Mouse (Mus musculus): Measurements from ENCODE around the gene Il4.

Il4 gene

DNA sequence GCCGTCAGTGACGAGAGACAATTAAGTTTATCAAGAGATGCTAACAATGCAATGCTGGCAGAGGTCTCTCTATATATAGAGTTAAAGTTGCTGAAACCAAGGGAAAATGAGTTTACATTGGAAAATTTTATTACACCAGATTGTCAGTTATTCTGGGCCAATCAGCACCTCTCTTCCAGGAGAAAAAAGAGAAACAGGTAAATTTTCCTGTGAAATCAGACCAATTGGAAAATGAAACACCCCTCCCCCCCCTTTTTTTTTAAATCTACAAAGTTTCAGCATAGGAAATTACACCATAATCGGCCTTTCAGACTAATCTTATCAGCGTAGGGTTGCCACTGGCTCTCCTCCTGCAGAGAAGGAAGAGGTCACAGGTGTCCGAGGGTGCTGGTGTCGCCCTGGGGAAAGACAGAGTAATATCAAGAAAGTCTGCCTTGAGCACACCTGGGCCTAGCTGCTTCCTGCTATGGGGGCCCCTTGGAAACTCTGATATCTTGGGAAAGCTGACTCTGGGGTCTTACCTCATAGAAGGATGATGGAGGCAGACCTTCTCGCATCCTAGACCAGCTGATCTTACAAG, at the start of gene Il4:
Gene Il4 (minus strand): TSS at position 51 of the 580 bp plus-strand sequence.
- DNase-seq (ENCODE audit: low read depth, low spot score), result no peak

DNA sequence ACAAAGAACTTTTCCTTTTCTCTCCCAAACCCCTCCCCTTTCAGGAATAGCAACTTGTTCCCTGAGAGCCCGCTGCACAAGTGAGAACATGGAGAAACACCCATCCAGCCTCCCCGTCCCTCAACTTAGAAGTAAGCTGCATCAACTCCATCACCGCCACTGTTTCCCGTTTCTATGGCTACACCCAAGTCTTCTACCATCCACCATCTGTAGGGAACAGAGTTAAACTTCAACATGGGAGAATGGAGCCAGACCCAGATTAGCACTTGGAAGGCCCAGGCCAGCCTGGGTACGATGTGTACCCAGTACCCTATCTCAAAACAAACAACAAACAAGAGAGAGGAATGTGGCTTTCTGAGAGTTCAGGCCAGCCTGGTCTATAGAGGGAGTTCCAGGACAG, 45.6 kb upstream of the Il4 start:
- no peak for DNase-seq (ENCODE audit: low read depth, low spot score)

DNA sequence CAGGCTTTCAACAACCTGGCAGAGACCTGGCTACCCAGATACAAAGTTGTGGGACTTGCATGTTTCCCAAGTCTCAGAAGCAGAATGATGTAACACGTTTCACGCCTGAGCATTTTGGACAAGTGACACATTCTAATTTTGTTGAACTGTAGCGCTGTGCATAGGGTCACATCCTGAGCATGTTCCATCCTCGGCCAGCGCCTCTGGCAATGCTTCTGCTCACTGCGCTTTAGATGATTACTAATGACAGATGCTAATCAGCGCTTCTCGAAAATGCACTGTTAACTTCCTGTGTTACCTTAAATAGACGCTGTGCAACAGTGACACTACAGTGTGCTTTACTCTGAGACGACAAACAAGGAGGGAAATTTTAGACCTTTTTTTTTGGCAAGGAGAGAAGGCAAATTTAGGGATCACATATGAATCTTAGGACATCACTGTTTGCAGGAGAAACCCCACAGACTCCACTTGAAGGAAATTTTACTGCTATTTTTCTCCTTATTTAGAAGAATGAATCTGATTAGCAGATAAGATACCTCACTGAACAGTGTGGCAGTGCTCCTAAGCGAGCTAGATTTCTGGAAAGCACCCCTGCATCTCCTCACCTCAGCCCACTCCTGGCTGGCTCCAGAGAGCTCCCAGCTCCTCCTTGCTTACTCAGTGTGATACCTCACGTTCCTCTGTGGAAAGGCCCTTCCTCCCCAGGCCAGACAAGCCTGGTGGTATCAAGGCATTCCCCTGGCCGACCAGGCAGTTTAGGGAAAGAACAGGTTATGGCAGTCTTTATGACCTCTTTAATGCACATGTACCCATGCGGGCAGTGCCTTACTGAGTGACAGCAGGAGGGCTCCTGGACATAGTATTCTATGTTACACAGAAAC, 44.6 kb upstream of the Il4 start:
- DNase-seq (ENCODE audit: low read depth, low spot score), result no peak

DNA sequence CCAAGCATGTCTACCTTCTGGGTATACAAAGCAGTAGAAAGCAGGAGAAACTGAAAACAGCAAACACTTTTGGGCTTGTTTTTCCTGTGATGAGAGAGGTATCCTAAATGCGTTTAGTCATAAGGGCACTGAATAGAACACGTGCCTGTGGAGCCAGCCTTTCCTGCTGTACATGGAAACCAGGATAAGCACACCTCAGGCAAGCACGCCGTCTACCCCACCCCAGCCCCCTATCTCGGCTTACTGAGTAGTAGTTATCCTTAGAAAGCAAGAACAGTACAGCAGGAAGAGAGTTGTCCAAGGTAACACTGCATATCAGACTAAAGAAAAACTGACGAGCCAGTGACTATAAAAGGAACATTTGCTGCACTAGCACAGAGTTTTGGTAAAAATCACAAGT, 39.4 kb upstream of the Il4 start:
- DNase-seq (ENCODE audit: low read depth, low spot score), result no peak

DNA sequence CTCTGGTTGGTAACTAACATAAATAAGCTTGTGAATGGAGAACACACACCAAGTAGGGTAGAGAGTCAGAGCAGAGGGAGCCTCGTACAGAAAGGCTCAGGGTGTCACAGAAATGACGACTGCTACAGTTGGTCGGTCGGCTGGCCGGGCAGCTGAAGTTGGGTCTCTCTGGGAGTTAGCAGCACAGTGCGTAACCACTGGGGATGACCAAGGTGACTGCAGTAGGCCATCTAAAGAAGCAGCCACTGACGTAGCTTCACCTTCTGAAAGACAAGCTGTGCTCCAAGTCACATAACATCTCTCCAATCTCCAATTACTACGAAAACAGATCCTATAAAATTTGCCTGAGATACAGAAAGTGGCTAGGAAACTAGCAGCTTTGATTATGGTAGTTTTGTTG, 38.9 kb upstream of the Il4 start:
- DNase-seq (ENCODE audit: low read depth, low spot score), result no peak

DNA sequence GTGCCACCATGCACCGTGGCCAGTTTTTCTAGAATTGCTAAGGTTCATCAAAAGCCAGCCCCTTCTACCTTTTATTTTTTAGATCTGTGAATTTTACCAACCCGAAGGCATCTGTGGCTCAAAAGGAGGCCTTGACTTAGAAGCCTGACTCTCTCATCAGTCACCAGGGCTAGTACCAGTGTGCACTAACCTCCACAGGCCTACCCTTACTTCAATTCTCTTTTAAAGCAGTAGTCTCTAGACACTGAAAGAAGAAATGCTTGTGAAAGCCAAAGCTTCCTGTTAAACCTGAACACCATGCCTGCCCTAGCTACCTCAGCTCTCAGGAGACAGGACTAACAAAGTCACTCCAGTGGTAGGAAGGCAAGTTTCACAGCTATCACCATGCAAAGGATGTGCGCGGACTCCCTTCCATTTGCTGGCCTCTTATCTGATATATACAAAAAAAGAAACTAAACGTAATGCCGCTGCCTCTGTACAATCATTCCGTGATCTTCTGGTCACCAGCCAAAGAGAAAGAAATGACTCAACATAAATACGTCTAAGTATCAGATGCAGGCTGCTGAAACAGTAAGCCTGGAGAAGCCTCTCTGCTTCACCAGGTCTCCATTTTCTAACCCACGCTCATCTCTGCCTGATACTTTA, 38.2 kb upstream of the Il4 start:
- no peak for DNase-seq (ENCODE audit: low read depth, low spot score)

DNA sequence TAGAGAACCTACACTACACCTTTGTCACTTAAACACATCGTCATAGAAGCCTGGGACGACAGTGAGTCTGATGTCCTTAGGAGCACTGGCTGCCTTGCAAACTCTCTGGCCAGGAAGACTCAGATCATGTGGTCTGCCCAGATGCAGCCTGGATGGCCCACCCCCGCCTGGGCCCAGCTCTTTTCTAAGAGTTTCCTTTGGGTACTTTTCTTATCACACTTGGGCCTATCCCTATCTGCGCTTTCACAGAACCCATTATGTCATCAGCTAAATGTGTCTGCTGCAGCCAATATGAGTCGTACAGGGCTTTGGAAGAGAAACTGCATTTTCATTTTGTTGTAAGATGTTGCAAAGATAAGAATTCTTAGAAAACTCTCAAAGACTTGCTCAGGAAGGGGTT, 36.6 kb upstream of the Il4 start:
- DNase-seq (ENCODE audit: low read depth, low spot score), result no peak

DNA sequence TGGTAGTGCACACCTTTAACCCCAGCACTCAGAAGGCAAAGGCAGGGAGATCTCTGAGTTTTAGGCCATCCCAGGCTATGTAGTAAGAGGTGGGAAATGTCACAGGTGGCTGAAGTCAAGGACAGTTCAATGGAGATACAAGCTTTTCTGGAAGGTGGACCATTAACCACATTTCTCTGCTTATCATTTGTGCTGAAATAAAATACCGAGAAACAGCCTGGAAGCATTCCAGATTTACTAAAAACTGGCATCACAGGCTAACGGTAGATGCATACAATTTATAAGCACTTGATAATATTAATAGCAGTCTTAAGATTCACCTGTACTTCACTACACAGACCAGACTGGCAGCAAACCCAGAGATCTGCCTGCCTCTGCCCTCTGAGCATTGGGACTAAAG, 34.0 kb upstream of the Il4 start:
- no peak for DNase-seq (ENCODE audit: low read depth, low spot score)

DNA sequence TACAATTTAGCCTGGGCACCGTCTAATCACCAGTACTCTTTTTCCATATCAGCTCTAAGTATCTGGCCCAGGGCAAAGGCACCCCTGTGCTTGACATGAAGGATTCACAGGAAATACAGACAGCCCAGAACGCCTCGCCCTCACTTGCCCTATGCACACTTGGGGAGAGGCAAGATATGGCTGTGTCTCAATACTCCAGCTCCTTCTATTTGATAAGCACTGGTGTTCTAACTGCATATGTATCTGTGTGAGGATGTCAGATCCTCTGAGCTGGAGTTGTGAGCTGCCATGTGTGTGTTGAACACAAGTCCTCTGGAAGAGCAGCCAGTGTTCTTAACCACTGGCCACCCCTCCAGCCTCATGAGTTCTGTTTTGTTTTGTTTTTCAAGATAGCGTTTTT, 33.0 kb upstream of the Il4 start:
- DNase-seq (ENCODE audit: low read depth, low spot score), result no peak

DNA sequence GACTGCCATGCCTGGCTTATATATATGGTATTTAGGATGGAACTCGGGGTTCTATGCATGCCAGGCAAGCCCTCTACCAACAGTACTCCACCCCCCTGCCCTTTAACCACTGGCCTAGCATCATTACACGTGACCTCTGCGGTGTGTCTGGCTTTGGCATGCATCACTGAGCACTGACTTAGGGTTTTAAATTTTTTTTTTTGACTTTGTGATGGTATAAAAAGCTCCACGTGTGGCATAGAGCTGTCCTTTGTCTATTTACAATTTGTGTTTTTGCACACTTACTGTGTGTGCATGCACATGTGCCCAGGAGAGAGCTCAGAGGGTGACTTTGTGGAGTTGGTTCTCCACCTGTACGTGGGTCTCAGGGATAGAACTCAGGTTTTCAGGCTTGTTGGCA, 25.5 kb upstream of the Il4 start:
- DNase-seq (ENCODE audit: low read depth, low spot score), result no peak

DNA sequence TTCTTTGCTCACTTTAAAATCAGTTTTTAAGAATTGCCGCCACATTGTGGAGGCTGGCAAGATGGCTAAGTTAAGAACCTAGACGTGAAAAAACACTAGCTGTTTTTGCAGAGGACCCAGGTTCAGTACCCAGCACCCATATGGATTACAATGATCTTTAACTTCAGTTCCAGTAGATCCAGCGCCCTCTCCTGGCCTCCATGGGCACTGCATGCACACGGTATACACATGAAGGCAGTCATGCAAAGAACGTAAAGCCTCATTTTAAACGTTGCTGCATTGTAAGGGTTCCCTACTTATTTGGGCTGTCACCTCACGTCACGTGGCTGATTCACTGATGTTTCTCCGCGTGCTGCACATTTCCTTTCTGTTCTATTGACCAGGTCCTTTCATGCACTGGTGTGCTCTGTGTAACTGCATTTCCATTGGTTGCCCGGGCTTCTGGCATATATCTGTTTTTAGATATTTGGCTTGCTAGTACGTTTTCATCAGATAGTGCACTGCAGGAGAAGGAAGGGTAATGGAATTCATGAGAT, 24.3 kb upstream of the Il4 start:
- no peak for DNase-seq (ENCODE audit: low read depth, low spot score)

DNA sequence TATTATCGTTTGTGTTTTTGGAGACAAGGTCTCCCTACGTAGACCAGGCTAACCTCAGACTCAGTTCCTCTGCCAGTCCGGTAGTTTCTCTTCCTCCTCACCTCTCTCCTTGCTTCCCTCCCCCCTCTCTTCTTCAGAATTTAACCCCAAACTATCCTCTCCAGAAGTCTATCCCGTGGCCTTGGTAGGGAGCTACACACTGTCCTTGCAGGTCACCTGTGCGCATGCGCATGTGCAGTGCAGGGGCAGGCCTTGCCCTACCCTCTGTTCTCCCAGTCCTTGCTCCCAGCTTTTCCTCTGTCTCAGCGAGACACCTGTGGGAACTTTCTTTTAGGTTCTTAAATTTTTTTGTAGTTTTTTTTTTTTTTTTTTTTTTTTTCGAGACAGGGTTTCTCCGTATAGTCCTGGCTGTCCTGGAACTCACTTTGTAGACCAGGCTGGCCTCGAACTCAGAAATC, 19.4 kb upstream of the Il4 start:
- no peak for DNase-seq (ENCODE audit: low read depth, low spot score)

DNA sequence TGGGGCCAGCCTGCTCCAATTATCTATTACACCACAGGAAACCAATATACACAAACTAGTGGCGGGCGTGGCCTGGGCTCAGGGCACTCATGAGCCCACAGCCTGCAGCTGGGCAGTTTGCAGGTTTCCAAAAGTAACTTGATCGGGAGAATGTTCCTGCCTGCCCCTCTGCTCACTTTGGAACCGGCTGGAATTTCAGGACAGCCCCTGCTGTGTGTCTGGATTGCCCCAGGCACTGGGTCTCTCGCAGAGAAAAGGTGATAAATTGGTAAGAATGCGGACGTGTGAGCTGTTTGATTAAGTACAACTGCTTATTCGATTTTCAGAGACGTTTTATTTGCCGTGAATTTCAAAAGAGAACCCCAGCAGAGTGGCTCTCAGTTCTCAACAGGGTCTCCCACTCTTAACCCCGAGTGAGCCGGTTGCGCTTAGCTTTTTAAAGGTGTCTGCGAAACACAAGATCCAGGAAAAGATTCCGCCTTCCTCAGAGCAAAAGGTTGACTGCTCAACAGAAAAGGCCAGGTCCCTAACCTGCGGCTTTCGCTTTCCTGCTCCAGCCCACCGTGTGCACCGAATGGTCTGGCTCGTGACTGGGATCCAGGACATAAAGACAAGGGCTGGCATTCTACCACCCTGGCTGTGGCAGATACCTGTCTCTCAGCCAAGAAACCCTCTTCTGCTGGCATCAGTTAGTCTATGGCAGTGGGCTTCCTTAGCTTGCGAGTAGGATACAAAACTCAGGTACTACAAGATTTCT, 18.8 kb upstream of the Il4 start:
- peak; percentile 86 for DNase-seq (ENCODE audit: low read depth, low spot score)

DNA sequence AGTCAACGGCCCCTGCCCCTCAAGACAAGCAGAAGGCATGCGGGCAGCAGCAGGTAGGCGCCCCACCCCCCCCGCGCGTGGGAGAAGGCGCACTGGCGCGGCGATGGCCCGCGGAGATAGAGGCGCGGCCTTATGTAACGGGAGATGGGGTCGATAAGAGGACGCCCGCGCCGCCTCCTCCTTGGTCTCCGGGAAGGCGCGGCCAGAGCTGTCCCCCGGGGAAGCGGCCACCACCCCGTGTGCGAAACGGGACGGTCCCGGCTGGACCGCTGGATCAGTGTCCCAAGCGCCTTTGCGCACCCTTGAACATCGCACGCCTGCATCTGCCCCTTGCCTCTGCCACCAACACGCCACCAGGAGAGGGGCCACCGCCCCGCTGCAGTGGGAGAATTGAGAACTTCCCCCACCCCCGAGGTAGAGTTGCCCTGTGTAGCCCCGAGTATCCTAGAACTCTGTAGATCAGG, 17.7 kb upstream of the Il4 start:
- no peak for DNase-seq (ENCODE audit: low read depth, low spot score)

DNA sequence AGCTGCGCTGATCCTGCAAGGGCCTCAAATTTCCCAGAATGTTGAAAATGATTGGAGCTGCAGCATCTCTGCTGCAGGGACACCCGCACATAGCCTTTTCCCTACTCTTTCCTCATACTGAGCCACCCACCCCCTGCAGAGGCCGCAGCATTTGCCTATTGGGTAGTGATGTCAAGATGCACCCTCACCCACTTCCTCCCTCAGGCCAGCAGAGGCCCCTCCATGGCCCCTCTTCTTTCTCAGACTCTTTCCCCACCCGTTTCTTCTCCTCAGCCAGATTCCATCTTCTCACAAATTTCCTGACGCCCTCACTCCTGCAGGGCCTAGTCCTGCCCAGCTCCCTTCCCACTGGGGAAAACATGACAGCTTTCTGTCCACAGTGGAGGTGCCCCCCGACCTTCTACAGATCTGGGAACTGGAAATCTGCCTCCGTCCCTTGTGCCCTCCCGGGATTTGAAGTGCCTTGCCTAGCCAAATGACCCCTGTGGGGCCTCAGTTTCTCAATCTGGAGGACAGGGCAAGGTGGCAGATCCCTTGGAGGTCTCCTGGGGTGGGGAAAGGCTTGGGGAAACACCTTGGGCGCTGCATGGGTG, 17.2 kb upstream of the Il4 start:
- DNase-seq (ENCODE audit: low read depth, low spot score), result no peak

DNA sequence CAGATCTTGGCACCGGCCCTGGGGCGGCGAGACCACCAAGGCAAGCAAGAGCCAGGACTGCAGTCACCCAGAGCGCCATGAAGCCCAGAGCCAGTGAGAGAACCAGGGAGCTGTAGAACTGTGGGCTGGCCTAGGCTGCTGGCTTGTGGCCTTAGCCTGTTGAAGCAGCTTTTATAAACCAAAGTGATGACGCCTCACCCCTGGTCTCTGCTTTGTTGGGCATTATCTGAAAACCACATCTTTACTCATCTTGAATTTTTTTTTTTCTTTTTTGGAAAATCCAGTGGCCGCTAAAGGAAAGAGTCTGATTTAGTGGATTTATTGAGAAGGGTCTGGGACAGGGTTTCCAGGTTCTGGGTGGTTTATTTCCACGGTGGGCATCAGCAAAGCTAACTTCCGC, 16.1 kb upstream of the Il4 start, which contains the start of gene Il13:
Gene Il13 (minus strand): TSS at position 147 of the 400 bp plus-strand sequence.
- DNase-seq (ENCODE audit: low read depth, low spot score), result no peak

DNA sequence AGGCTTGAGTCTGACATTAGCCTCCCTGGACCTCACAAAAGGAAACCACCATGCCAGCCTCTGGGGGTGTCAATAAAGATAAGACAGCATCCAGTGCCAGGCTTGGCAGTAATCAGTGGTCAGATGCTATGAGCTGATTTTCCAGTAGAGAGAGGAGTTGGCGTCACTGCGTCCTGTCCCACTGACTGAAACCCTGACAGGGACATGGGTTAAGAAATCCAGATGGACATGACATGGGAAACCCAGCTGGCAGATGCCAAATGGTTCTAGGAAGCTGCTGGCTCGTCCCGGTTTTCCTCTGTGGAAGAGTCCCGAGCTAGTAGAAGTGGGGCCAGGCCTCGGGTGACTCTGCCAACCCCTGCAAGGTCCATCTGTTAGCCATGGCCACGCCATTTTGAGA, 15.2 kb upstream of the Il4 start:
- no peak for DNase-seq (ENCODE audit: low read depth, low spot score)

DNA sequence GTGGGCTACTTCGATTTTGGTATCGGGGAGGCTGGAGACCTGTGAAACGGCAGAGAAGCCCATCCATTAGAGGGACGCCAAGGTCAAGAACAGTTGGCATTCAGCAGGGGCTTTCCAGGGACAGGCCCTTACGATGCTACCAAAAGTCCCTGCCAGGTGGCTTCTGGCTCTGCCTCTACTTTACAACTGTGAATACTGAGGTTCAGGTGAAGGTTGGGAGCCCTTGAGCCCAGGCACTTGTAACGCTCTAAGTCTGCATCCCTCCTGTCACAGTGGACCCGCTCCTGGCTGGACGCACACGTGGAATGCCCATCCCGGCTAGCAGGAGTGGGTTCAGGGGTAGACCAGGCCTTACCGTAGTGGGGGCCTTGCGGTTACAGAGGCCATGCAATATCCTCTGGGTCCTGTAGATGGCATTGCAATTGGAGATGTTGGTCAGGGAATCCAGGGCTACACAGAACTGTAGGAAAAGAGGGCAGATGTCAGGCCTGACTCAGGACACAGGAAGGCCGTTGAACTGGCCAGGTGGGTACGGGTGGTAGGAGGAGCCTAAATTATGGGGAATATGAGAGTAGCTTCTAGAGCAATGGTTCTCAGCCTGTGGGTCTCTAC, 13.8 kb upstream of the Il4 start:
- no peak for DNase-seq (ENCODE audit: low read depth, low spot score)

DNA sequence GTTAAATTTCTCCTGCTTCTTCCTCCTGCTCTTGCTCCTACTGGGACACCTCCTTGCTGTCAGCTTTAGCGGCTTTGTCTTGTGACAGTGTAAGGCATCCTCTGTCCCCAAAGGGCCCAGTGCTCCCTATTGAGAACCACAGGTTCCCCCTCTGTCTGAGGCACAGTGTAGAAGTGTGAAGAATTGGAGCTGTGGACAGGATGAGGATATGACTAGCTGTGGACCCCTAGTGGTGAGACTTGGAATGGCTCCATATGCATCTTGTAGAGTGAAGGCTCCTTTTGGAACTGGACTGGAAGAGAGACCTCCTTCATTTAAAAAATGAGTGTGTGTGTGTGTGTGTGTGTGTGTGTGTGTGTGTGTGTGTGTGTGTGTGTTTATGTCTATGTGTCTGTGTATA, 9.4 kb upstream of the Il4 start:
- DNase-seq (ENCODE audit: low read depth, low spot score), result peak; percentile 88

DNA sequence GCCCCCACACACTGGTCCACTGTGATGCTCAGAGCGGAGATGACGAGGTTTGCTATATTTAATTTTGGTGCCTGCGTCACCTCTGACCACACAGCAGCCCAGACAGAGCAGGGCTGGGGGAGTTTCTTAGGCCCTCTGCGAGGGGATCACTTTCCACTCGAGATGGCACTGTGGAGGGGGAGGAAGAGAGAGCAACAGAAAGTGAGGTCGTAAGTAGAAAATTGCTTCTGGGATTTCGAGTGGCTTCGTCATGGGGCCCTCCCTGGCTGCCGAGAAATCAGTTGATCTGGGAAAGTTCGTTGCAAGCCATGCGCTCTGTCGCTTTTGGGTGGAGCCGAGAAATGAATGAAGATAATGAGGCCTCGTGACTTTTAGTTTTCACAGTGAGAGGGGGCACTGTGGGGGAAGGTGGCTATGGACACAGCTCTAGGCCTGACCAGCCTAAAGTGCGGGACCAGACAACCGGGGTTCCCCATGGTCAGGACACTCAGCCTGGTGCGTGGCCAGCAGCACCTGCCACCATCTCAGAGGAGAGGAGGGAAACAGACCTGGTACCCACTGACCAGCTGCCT, 8.4 kb upstream of the Il4 start:
- no peak for DNase-seq (ENCODE audit: low read depth, low spot score)
